Mouse (Mus musculus): ENCODE results near the gene BC048671. TPM values are rescaled to one million over a fixed set of nuclear protein-coding genes. Genes with fewer than 3 reads are reported as not detected.

BC048671 gene
- polyA plus RNA-seq, 1 experiment, result not detected

DNA sequence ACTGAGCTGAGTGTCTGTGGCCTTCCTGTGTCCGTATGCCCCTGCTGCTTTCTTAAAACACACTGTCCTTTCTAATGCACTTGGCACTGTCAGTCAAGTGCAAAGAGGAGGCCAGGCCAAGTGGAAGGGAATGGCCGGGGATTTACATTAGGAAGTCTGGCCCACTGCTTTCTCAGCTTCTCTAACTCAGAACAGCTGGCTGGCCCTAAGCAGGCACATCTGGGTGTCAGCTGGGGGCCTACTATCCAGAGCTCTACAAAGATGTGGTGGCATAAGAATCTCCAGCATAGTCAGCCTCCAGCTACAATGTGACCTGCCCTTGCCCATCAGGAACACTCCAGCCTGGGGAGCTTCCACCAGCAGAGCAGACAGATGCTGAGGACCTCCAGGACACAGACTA is 49.0 kb downstream of the BC048671 start:
- DNase-seq, result no peak
- Histone ChIP-seq H3K36me3 (ENCODE audit: control insufficient read depth, insufficient read depth, low read length) (no peaks in the 10 kb centered on the region), H3K4me1 (ENCODE audit: control insufficient read depth, insufficient read depth, low read length) (no peaks in the 10 kb centered on the region), H3K4me3 (ENCODE audit: insufficient read depth, low read depth, low read length) (no peak overlapping the region), H3K27me3 (replicated peaks; ENCODE audit: control insufficient read depth, insufficient read depth, low read length) (no peaks in the 10 kb centered on the region), H3K27ac (ENCODE audit: insufficient read depth, low read depth, low read length) (no peak overlapping the region)
- no peak for TF ChIP-seq POLR2A (IDR thresholded peaks at IDR 0.05; ENCODE audit: low read depth, low read length)
- TF ChIP-seq CTCF (conservative IDR thresholded peaks at IDR 0.05; ENCODE audit: insufficient read depth, insufficient read length, low read depth, low read length), result no peak
- WGBS, result 87% methylated on average over 2 of the region's 2 CpGs

Other genes with a start within 250 kb of the BC048671 start
- not detected in 2 replicates for gene Vmn1r49, start 222.7 kb upstream of the BC048671 start, polyA plus RNA-seq (2012; rRNA removed)
- gene Vmn1r50, start 199.8 kb upstream of the BC048671 start, polyA plus RNA-seq (2012; rRNA removed), result not detected in 2 replicates
- gene Vmn1r51, start 178.6 kb upstream of the BC048671 start, polyA plus RNA-seq (2012; rRNA removed), result not detected in 2 replicates
- gene Vmn1r52, start 126.4 kb upstream of the BC048671 start, polyA plus RNA-seq (2012; rRNA removed), result not detected in 2 replicates
- not detected in 2 replicates for gene V1ra8, start 98.4 kb upstream of the BC048671 start, polyA plus RNA-seq (2012; rRNA removed)
- 0.13 and 0.48 TPM in 2 replicates for gene Vmn1r53, start 76.8 kb upstream of the BC048671 start, polyA plus RNA-seq (2012; rRNA removed)
- gene Vmn1r54, start 54.9 kb upstream of the BC048671 start, polyA plus RNA-seq (2012; rRNA removed), result not detected in 2 replicates
- gene Chst13, start 24.0 kb downstream of the BC048671 start, polyA plus RNA-seq (2012; rRNA removed), result 1.5 and 3.0 TPM in 2 replicates
- gene Uroc1, start 32.1 kb downstream of the BC048671 start, polyA plus RNA-seq (2012; rRNA removed), result 34.0 and 50.2 TPM in 2 replicates
- 12.6 and 17.9 TPM in 2 replicates for gene Zxdc, start 68.3 kb downstream of the BC048671 start, polyA plus RNA-seq (2012; rRNA removed)
- gene Cfap100, start 127.6 kb downstream of the BC048671 start, polyA plus RNA-seq (2012; rRNA removed), result 0.05 and 0.27 TPM in 2 replicates
- 131 and 170 TPM in 2 replicates for gene Klf15, start 161.4 kb downstream of the BC048671 start, polyA plus RNA-seq (2012; rRNA removed)
- 253 and 260 TPM in 2 replicates for gene Aldh1l1, start 185.2 kb downstream of the BC048671 start, polyA plus RNA-seq (2012; rRNA removed)